Mouse (Mus musculus) adrenal gland, postnatal 36 days (tissue): ENCODE results near the gene Gm35315. TPM values are rescaled to one million over a fixed set of nuclear protein-coding genes. Genes with fewer than 3 reads are reported as not detected.
A peak's percentile ranks its signal among the peaks of the same experiment; 100 is the strongest.
"Not testable (repeated sequence)": the region's sequence is repeated elsewhere in the genome, so short reads cannot be mapped to it uniquely, and the experiment has no call there.

Experiments
- DNase-seq, 2 experiments: peaks; one replicate each; pipeline ENCODE4 v3.0.0; 2021; ENCODE audit warnings: mixed read lengths in 1 of 2
- long read RNA-seq, 2 experiments: library from polyadenylated mRNA; stranded (forward); transcript quantifications; one replicate each; pipeline ENCODE4 v2.0.0; 2021; ENCODE audit warnings: borderline sequencing depth in 2 of 2
- total RNA-seq, 2 experiments: library from RNA; stranded (reverse); gene quantifications; 2 replicates each; pipeline ENCODE4 v1.2.3; 2021

Gm35315 gene
- under 1 TPM; 0.10 to 0.49 TPM for total RNA-seq
- long read RNA-seq, experiment 1, result 0 reads
- long read RNA-seq, experiment 2, result 0 reads

DNA sequence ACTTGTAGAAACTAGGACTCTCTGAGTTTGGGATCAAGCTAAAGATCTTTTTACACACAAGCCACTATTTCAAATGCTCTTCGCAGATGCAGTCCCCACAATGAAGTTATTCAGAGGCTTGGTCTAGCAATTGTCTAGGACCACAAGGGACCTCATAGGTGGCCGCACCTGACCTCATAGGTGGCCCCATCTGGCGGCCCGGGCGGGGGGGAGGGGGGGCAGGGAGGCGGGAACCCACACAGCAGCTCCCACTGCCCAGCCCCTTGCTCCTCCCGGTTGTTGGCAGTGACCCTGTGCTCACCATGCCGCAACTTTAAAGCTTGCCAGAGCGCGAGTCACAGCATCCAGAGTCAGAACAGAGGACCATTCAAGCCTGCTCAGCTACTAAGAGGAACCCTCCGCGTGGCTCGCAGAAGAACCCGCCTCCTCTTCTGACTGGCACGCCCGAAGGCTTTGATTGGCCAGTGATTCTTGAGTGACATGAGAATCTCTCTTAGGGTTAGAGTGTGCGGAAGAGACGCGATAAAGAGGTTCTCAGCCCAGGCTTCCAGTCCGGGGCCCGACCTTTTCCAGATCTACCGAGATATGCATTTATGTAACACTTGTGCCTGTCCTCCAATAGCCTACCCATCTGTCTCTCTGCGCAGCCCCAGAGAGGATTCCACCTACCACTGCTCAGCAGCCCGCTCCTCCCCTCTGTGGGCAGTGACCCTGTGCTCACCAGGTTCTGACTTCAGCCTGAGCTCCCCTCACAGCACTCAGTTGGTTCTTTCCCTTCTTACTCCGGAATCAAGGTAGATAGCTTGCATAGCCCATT is at the start of gene Gm35315:
TSS of gene Gm35315 (minus strand) at position 391 of the 817 bp plus-strand sequence.
- peak; percentile 88 for DNase-seq

DNA sequence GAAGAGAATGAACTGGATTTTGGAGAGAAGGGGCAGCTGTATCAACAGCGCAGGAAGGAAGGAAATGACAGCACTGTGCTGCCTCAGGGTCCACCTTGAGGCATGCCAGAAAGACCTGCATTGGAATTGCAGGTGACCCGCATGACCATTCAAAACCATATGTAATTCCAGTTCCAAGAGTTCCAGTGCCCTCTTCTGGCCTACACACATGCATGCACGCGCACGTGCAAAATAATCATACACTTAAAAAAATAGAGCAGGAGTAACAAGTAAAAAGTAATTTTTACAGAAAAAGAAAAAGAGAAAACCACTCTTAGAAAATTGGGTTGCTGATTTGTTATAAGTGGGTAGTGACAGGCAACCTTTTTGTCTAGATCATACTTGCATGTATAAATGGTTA is 48.8 kb upstream of the Gm35315 start:
- DNase-seq, result peak; percentile 10 to 17

DNA sequence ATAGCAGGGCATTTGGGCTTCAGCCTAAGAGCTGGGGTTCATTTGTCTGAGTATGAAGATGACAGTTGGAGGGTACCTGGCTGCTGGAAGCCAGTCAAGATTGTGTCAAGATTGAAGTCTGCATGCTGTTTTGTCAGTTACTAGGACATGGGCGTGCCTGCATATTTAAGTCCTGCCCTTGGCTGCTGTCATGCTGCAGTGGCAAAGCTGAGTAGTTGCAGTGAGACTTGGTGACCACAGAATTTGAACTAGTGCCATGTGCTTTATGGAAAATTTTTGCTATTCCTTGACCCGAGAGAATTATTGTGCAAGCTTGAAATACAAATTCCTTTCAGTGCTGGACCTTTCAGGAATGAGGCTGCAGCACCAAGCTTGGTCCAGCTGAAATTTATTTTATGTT is 48.1 kb upstream of the Gm35315 start:
- DNase-seq, result peak; percentile 58 to 61

DNA sequence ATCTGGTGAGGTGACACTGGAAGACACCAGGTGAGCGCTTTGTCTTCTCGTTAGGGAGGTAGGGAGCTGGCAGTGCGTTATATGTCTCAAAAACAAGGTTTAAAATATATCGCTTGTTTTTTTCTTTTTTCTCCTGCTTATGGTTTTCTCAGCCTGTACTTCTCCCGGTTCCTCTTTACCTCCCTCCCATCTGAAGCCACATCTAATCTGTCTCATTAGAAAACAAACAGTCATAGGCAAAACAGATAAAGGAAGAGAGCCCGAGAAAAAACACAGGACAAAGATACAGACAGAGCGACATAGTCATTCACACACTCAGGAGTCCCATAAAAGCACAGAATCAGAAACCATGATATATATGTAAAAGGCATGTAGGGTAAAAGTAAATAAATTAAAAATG is 46.2 kb upstream of the Gm35315 start:
- no peak for DNase-seq

DNA sequence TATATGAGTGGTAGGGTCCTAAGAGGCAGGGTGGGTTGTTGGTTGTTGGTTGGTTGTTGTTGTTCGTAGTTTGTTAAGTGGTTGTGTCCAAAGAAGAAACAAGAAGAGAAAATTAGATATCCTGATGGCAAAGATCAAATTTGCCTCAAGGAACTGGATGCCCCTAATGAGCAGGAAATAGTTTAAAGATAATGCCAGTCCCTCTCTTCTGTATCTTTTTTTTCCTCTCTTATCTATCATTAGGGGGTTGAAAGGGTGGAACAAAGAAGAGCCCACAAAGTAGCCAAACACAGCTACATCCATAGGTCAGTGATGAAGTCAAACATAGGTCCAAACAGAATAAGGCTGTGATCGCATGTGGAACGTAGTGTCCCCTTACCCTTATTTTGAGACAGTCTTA is 45.1 kb upstream of the Gm35315 start:
- DNase-seq, result no peak

DNA sequence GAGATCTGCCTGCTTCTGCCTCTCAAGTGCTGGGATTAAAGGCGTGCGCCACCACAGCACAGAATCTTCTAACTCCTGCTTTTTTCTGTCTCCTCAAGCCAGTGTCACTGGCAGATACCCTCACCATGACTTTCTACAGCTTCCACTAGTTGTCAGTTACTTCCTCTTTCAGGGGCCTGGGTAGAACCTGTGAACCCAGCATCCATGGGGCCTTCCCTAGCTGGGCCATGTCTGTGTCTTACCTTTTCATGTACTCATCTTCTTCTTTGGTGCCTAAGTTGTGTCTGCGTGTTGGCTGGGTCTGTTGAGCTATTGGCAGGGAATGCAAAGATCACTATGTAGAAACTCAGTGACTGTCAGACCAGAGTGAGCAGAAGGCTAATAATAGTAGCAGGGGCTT is 43.6 kb upstream of the Gm35315 start:
- no peak for DNase-seq

- no peak for DNase-seq
Observed at GRCm38 (mm10) chr5:110136087-110136464, 41.9 kb upstream of the Gm35315 start.

DNA sequence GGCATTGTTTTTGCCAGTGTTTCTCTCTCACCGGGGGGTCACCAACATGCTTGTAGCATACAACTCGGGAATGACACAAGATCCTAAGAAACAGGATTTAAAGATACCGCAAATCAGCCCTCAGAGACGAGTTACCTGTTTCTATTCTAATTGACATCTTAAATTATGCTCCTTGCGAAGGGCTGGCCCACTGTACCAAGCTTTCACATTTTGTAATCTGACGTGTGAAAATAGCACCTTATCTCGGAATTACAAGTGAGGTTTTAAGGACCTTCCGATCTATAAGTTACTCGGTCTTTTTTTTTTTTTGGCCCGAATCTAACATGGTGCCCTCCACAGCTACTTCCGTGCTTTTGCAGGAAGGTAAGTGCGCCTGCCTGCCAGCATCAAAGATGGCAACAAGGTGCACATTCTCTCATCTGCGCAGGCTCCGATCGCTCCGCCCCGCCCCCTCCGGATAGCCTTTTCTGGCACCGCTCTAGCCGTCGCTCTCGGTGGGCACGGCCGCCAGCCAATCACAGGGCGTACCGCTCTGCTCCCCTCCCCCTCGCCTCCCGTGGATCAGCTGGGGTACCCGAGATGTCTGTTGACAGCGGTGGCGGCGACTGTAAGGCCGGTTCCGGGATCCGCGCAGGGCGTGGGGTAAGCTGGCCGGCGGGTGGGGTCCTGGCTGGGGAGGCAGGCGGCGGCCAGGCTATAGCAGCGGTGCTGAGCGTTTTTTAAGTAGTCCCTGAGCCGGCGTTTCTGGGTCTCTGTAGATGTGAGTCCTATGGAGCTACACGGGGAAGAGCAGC is 41.3 kb upstream of the Gm35315 start, which contains the start of gene Chfr:
TSS of gene Chfr (plus strand) at position 550 of the 794 bp plus-strand sequence.
- peak; percentile 100 for DNase-seq

DNA sequence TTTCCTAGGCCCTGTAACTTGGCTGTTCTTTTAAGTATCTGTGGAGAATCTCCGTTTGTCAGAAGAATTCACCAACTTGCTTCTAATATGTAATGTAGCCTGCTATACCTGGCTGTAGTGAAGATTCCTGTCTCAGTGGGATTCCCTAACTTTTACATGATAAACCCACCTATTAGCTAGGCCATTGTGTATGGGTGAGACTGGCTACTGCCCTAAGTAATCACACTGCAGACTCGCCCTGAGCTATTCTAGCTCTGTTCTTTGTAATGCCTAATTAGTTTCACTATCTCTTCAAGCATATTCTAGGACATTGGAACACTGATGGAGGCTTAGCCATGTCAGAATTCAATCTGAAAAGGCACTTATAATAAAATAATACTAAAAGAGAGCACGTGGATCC is 28.2 kb upstream of the Gm35315 start:
- DNase-seq, result not testable (repeated sequence)

DNA sequence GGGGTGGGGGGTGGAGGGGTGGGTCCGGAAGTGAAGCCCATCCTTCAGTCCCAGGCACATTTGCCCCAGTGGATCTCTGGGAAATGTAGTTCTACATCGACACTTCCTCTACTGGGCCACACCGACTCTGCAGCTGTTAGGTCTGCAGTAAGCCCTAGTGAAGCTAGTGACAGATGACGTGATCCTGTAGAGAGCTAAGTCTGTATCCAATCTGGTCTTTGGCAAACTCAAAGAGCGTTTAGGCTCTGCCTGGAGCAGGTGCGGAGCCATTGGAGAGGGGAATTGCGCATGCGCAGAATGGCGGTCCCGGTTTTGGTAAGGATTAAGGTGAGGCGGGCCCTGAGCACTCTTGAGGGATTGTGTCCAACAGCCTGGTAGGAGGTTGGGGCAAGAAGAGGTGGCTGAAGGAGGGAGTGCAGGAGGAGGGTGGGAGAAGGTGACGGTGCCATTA is 15.8 kb upstream of the Gm35315 start, which contains the start of gene Zfp605:
TSS of gene Zfp605 (plus strand) at position 102 of the 451 bp plus-strand sequence.
- DNase-seq, result peak; percentile 91 to 94

- no peak for DNase-seq
Observed at GRCm38 (mm10) chr5:110108305-110108628, 14.0 kb upstream of the Gm35315 start.

- DNase-seq, result peak; percentile 97 to 99
Observed at GRCm38 (mm10) chr5:110107581-110108304, 13.5 kb upstream of the Gm35315 start, which contains the start of gene Gtpbp6. Gtpbp6 (minus strand) TSS chr5:110108197.

DNA sequence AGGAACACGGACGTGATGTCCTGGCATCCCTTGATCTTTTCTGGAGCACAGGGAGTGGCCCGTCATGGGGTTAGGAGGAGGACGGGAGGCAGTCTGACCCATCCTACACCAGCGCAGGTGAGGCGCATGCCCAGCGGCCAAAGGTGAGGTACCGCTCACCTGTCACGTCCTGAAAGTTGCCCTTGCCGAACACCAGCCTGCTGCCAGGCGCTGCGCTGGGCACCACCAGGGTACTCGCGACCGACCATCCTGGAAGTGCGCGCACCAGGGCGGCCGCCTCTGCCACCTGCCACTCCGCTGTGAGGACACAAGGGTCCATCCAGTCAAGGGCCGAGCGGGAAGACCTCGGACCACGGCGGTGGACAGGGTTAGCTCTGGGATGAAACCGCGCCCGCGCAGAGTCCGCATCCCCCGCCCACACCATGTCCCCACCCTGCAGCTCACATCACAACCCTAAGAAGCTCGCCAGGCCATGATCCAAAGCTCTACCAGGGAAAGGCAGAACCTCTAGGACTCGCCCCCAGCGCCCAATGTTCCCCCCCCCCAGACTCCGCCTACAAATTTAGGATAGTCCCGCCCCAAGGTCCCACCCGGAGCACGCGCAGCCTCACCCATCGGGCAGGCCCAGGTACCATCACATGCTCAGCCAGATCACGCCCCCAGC is 12.8 kb upstream of the Gm35315 start:
- DNase-seq, result no peak

DNA sequence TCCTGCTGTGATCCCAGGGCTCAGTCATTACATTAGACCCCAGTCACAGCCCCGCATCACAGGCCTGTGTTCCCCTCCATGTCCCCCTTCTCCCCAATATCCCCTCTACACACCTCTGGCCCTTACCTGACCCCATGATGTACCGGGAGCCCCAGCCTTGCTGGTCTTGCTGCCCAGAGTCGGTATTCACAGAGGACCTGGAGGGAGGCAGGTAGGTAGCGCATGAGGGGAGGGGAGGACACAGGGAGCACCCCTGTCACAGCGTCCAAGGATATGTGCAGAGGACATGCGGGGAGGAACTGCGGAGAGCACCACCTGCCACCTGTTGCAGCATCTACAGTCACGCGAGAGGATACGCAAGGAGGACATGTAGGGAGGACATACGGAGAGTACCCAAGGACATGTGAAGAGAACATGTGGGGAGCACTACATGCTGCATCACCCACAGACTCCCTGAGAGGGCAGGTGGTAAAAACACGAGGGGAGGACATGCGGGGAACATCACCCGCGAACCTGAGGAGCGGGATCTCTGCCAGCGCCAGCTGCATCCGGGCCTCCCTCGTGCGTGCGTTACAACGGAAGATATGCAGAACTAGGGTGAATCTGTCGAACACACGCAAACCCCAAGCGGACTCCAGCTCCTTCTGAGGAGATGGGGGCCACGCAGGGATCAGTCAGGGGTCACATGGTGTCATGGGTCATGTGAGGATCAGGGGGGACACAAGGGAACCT is 12.1 kb upstream of the Gm35315 start:
- no peak for DNase-seq

GRCm38 (mm10) chr5:110104616-110105380 is 10.6 kb upstream of the Gm35315 start:
- no peak for DNase-seq

GRCm38 (mm10) chr5:110103901-110104615 is 9.8 kb upstream of the Gm35315 start:
- DNase-seq, result no peak

GRCm38 (mm10) chr5:110102853-110103625 is 8.8 kb upstream of the Gm35315 start:
- DNase-seq, result no peak

DNA sequence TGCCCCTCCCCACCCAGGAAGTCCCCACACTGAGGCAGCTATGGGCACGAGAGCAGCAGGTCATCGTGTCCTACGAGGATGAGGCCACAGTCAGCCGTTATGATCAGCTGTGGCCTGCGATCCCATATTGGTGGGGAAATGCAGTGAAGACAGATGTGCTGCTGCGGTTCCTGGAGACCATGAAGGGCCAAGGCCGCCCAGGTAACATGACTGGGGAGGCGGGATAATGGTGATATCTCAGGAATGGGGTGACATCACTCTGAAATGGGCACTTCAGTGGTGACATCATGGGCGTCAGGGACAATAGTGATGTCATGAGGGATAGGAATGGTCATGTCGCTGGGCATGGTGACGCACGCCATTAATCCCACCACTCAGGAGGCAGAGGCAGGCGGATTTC is 8.2 kb upstream of the Gm35315 start:
- no peak for DNase-seq
